Mouse (Mus musculus): ENCODE measurements around the gene Grik1. TPM values are rescaled to one million over a fixed set of nuclear protein-coding genes. Genes with fewer than 3 reads are reported as not detected.

Gene Grik1
- total RNA-seq, 2 experiments from 2014 or later, result 14.5 to 14.9 TPM

DNA sequence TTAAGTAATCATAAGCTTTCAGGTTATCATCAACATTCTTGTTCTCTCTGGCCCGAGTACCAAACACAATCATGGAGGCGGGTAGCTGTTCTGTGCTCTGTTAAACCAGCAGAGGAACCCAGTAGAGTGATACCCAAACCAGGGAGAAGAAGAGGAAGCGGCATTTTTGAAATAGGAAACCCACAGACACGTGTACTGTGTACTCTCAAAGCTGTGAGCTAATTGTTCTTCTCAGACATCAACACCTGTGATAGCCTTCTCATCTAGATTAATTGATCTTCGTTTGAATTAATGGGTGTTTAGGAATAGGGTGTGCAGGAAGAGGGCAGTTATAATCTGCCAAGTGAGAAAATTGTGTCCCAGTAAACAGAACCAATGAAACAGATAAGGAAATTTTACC lies 333.9 kb downstream of the Grik1 start:
- no peak for DNase-seq

DNA sequence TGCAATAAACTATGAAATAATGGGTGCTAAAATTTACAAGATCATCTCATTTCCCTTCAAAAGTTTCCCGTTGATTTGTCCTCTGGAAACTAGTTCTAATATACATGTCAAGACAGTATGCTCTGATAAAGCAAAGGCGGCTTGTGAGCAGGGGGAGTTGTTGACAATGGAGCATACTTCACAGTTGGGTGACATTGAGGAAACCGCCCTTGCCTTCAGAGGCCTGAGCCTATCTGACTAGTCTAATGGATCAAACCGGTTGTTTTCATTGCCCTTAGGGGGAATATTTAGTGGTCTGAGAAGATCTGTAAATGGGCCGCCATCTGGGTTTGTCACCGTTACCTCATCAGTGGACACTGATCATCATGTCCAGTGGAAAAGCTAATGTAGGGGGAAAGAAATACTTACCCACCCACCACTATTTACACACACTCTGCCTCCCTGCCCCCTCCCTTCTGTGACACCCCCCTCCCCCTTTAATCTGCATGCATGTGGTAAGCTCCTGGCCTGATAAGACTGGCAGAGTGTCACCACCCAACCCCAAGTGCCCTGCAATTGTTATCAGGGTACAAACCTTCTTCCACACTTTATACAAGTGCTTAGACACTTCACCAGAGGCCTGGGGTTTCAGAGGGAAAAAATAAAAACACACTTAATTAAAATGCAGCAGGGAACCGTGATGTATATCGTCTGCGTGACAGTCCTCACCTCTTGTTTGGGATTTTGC lies 335.2 kb downstream of the Grik1 start:
- DNase-seq, result no peak

DNA sequence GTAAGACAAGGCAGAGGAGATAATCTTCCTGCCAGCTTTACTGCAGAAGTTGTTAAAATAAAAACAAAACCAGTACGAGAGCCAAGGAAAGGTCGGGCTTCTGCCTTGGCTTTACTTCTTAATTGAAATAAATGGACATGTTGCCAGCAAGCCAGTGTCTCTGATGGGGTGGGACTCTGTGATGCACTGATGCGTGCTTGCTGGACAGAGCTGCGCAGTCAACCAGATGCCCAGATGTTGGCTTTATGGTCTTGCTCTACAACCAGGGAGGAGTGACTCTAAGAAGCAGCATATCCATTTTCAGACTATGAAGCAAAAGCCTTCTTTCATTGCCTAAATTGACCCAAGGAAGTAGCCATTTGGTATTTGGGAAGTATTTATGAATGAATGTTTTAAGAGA lies 336.9 kb downstream of the Grik1 start:
- no peak for DNase-seq

DNA sequence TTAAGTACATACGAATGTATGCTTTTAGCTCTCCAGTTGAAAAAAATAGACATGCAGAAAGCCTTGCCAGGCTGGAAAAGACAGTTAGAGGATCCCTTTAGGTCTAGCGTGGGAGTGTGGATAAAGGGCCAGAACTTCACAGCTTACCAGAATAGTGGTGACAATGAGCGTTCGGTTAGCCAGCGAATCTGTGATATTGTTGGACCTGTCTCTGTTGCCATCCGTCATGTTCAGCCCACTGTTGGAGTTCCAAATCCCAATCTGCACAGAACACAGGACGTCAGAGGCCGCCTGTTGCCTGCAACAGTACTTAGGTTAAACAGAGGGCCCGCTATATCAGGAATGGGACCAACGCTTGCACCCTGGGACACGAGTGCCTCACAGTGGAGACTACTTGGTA lies 340.2 kb downstream of the Grik1 start:
- peak in 1 of 2 experiments; percentile 3 for DNase-seq

DNA sequence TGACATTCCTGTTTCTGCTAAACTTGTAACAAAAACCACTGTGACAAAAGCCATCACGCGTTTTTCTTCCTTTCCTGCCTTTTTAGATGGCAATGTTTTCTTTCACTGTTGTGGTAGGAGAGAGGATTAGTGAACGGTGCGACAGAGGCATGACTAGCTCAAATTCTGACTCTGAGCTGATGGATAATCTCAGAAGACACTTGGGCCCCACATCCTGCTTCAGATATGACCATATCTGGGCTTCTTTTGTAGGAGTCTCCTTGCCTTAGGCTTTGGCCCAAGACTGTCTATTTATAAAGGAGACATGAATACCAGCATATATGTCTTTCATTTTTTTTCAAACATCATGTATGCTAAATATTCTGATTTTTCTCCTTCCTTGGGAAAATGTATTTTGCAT lies 341.9 kb downstream of the Grik1 start:
- DNase-seq, result no peak

DNA sequence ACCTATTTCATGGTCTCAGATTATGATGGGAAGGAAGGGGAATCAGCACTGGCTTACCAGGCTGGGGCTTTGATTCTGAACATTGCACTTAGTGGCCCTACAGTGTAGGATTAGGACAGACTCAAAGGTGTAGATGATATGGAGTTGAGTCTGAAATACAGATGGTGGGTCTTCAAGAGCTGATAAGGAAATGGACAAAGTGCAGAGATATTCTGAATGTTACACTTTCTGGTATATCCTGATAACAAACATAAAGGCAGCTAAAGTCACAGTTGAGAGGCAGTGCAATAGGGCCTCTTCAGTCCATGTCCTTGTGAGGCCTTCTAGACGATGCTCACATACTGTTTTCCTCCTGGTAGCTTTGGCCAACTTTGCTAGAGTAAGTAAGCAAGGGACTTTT lies 345.7 kb downstream of the Grik1 start:
- DNase-seq, result no peak

DNA sequence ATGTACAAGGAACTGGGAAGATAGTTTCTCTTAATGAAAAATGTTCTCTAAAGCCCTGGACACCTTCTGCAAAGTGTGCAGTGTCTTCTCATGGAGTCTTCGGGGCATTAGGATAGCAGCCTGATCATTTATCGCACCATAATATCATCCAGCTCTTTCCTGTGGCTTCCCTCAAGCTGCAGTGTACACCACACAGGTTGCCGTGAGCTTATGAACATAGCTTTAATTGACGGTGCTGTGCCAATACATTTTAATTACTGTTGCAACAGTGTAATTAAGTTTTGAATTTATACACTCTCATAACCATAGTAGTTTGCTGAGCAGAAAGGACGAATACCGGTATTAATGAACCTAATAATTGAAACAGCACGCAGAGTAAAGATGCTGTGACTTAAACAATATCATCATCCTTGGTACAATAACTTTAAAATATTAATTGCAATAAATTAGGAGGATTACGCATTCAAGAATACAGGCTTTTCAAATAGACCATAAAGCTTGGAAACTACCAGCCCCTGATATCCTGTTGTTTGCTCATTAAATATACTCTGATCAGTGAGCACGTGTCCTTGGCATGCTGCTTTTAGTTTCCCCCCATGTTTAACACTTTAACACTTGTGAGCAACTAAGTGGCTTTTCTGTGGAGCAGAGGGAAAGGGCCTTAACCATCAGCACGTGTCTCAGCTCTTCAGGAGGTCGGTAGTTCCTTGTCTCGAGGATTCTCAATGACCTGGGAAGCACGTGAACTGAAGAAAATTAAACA lies 347.8 kb downstream of the Grik1 start:
- no peak for DNase-seq

DNA sequence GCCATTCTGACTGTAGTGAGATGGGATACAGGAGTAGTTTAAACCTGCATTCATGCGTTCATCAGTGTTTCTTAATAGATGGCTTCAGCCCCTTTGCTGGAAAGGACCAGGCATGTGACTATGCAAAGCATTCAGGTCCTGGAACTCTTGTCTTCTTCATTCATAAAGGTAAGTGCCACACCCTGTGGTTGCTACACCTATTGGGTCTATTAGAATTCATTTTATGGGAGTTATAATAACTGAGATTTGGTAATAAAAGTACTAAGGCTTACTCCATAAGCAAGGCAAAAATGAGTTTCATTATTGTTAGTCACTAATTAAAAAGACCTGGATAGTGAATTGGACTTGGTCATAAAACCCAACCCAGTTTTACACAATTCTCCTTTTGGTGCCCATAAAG lies 355.4 kb downstream of the Grik1 start:
- no peak for DNase-seq

DNA sequence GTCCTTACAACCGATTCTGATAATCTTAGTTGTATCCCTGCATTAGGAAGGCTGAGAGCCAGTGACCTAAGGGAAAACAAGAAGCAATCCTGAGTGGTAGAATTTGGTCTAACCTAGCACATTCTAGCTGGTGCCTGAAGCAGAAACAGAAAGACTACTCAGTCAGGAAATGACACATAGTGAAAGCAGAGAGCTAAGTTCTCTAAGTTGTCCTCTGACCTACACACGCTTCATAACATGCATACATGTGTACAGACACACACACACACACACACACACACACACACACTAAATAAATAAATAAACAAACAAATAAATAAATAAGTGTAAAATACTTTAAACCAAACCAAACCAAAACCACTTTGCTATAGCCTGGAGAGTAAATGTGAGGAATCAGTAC lies 358.7 kb downstream of the Grik1 start:
- DNase-seq, result no peak

DNA sequence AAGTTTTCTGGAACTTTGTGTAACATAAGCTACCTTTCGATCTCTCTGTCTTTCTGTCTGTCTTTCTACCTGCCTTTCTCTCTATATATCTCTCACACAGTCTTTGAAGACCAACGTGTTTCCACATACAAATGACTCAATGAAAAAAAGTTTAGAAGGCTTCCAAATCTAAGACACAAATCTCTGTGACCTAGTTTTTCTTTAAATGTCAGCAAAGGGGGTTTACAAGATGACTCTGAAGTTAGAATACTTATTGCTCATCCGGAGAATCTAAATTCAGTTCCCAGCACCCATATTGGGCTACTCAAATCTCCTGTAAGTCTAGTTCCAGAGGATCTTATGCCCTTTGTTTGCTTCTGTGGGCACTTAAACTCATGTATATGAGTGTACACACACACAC lies 359.5 kb downstream of the Grik1 start:
- DNase-seq, result no peak

DNA sequence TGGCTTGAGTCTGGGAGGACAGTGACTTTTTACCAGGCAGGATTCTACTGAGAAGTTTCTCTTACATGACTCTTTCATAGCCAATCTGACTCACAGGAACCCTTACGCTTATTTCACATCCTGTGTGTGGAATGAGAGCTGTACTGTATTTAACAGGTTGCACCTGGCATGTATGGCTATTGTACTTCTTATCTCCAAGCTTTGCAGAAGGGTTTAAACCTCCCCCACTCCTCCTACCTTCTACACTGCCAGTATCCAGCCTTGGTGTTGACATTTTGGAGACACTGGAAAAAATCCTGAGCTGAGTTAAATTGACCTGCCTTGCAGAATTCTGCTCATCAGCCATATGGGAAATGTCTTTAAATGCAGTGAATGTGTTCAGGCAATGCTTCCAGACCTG lies 361.4 kb downstream of the Grik1 start:
- DNase-seq, result no peak

DNA sequence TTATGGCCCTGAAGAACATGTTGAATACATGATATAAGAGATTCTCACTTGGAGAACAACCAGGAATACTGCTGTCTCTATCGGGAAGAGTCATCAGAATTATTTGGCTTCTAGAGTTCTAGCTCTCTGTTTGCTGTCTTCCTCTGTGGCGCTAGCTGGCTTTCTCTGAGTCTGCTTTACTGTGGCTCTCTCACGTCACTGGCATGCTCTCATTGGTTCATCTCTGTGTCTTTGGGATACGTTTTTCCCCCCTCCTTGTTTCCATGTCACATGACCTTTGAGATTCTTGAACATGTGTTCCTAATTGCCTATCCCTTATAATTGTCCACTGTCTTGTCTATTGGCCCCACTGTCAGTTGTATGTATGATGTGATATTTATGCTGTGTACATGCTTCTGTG lies 372.2 kb downstream of the Grik1 start:
- DNase-seq, result no peak

DNA sequence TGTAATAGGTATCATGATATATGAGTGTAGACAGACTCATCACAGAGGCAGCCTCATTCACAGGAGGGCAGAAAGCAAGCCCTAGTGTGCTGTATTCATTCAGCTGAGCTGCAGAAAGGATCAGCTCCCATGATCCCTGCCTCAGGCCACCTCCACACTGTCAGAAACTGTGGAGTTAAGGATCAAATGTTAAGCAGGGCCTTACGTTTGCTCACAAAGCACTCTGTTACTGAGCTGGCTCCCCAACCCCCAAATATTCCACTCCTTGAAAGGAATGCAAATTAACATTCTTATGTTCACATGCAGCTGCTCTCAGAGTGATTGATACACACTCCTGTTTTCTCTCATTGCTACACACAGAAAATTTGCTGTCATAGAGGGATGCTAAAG lies 372.9 kb downstream of the Grik1 start:
- peak in 1 of 2 experiments; percentile 2 for DNase-seq

DNA sequence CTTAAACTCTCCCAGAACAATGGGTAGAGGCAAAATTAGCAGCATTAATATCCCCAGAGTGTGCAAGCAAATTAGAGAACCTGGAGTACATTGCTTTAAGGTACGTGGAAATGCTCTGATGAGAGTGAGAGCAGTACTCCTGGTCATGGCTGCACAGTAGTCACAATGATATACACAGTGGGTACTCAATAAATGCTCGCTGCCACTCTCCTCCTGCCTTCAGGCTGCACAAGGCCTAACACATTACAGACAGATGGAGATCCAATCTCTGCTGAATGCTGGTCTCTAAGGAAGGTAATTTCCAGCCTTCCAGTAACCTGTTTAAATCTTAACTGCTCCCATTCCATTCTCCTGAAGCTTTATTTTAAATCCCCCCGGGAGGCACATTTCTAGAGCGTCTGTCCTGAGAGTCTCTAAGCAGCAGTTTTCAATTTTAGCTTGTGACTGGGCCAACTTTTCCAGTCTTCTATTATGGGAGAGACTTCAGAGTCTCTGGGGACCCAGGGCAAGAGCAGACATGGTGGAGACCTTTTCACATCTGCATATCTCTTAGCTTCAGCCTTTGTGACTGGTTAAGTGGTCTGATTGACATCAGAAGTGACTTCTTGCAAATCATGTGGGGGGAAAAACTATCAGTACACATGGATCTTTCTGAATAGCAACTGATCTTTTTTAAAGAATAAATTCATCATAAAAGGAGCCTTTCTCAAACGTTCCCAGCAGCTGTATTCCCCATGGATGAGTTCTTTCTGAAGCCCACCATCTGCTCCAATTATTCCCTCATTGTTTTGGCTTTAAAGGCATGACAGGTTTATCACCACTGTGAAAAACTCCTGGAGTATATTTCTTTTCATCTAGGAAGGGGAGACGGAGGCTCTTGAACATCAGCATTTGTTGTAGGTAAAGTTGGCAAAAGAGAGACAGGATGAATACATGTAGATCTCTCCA lies 373.6 kb downstream of the Grik1 start:
- no peak for DNase-seq

DNA sequence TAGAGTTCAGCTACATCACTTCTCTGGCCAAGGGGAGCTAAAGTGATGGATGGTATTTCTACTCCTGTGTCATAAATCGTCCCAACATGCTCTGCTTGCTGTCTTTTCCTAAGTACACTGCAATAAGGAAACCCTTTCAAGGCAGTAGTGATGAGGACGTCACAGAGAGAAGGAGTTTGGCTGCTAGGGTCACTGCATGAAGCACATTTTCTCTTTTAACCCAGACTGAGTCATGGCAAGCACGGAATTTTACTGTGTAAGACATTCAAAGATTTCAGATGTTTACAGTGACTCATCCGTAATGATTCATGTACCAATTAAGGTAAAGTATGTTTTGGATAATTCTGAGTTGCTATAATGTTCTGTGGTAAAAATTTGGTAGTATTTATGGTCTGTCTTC lies 374.9 kb downstream of the Grik1 start:
- no peak for DNase-seq

DNA sequence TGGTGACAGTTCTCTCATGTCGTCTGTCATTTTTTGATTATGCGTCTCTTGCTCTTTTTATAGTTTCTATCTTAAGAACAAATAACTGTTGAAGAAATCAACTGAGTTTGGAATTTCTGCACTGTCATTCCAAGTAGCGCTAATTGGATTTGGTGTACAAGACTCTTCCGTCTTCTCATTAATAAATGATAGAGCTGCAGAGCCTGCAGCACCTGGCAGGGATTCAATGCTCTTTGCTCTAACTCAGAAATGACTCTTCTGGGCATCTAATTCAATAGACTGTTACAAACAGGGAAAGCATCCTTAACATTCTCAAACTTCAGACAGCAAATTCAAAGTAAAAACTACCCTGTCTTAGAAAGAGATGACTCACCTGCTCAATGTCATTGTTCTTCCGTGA lies 376.3 kb downstream of the Grik1 start:
- no peak for DNase-seq

DNA sequence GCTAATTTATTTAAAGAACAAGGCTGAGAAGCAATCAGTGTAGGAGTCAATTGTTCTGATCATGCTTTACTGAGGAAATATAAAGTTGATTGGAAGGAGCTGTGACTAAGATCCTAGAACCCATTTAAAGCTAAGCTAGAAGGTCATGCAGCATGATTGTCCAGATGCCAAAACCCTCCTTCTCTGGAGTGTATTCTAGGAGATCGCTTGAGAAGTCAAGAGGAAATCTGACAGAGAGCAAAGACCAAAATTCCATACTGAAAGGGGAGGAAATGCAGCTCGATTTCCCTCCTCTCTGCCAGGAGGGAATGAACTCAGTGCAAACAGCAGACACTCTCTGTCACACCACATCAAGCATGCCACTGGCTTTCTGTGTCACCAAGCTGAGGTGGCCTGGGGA lies 378.9 kb downstream of the Grik1 start:
- DNase-seq, result no peak

DNA sequence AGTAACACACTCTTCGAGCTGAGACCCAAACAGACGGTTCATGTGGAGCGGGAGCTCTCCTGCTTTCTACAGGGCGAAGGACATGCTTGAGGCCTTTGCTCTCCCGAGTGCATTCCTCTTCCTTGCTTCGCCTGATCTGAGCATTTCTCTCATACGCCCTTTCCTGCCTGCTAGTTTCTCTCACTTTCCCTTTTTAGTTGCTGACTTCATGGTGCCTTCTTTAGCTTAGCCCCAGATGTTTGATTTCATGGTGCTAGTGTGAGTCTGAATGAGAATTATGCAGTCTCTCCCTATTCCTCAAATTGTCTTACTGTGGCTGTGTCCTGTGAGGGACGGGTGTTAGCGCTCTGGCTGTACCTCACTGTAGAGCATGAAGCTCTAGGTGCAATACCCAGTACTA lies 388.0 kb downstream of the Grik1 start:
- DNase-seq, result no peak

DNA sequence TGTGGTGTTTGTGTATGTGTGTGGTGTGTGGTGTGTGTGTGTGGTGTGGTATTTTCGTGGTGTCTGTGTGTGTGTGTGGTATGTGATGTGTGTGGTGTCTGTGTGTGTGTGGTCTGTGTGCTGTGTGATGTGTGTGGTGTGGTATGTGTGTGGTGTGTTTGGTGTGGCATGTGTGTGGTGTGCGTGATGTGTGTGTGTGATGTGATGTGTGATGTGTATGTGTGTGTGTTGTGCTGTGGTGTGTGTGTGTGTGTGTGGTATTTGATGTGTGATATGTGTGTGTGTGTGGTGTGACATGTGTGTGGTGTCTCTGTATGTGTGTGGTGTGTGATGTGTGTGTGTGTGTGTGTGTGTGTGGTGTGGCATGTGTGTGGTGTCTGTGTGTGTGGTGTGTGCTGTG lies 388.9 kb downstream of the Grik1 start:
- no peak for DNase-seq

DNA sequence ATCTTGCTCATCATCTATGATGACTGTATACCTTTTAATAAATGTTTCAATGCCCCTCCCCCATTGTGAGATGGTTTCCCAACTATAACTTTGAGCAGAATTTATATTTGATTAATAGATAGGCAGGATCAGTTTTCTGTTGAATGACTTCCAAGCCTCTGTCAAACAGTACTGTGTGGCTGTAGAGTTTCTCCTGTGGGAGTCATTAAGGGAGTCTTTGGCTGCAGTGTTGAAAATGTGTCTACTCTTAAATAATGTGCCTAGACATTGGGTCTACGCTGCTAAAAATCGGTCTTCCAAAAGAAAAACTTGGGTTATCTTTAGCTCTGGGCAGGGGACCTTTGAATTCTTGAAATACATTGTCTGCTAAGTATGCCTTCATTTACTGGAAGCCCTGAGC lies 414.1 kb downstream of the Grik1 start:
- no peak for DNase-seq

DNA sequence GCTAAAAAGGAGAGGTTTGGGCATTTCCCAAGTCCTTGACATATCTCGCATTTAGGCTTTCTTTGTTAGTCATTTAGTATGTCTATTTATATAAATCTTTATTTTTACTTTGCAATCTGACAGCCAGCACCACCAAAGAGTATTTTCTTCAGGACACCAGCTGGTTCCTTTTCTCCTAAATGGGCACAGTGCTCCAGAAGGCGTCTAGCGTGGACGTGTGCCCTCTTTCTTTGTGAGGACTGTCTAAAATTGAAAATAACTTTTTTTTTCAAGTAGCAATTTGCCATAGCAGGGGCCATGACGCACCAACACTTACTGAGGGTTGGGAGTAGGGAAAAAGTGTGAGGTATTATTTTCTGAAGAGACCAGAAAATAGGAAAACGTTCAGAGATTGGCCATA lies 425.5 kb downstream of the Grik1 start:
- no peak for DNase-seq

DNA sequence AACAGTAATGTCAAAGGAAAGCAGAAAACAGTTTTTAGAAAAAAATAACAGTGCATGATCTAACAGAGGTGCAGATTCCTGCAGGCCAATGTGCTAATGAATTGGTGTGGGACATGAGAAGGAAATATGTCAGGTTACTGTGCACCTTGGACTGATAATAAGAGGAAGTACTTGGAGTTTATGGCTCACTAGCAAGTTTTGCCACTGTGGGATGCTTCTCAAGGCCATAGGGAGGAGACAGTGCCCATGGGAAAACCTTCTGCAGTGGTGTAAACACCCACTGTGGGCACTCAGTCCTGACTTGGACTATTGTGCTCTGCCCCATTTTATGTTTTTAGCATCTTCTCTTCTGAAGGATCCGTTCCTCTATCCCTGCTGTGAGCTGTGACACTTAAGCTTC lies 428.3 kb downstream of the Grik1 start:
- no peak for DNase-seq

DNA sequence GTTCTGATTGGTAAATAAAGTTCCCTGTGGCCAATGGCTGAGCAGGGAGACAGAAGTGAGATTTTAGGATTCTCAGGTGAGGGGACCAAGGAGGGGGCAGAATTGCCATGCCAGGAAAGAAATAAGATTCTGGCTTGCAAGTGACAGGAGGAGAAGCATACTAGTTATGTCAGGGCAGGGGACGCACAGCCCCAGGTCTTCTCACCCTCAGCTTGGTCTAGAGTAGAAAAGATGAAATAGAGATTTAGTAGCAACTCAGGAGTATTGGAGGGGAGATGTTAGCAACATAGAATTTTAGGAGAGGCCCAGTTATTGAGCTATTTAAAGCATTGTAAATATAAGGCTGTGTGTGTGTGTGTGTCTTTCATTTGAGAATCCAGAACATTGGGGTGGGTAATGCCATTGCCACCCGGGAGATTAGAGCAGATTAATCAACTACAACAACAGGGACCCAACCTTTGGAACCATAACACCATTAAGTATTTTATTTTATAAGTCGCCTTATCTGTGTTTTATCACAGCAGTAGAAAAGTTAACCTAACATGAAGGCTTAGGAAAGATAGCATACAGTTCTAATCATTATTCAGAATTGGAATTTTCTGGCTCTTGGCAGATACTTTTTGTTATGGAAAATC lies 436.5 kb downstream of the Grik1 start:
- DNase-seq, result no peak
